Mouse (Mus musculus): ENCODE results near the gene Txk. TPM values are rescaled to one million over a fixed set of nuclear protein-coding genes. Genes with fewer than 3 reads are reported as not detected.

The Txk gene
- polyA plus RNA-seq, 1 experiment, result 0.87 TPM

Other genes starting within 250 kb of the Txk start
- 0.22 and 0.28 TPM in 2 replicates for gene Corin, start 248.3 kb downstream of the Txk start, polyA plus RNA-seq (2012; rRNA removed)
- 9.6 and 12.9 TPM in 2 replicates for gene Nfxl1, start 193.1 kb downstream of the Txk start, polyA plus RNA-seq (2012; rRNA removed)
- gene Zar1, start 171.5 kb downstream of the Txk start, polyA plus RNA-seq (2012; rRNA removed), result not detected in 2 replicates
- gene Gm5868, start 165.2 kb downstream of the Txk start, polyA plus RNA-seq (2012; rRNA removed), result 0.52 and 1.0 TPM in 2 replicates
- not detected in 2 replicates for gene Cnga1, start 108.5 kb downstream of the Txk start, polyA plus RNA-seq (2012; rRNA removed)
- 10.3 and 11.8 TPM in 2 replicates for gene Nipal1, start 105.0 kb downstream of the Txk start, polyA plus RNA-seq (2012; rRNA removed)
- gene Tec, start 115.7 kb upstream of the Txk start, polyA plus RNA-seq (2012; rRNA removed), result 4.9 and 5.0 TPM in 2 replicates
- gene Slain2, start 161.5 kb upstream of the Txk start, polyA plus RNA-seq (2012; rRNA removed), result 23.3 and 32.3 TPM in 2 replicates
- gene Gm10135, start 221.9 kb upstream of the Txk start, polyA plus RNA-seq (2012; rRNA removed), result not detected in 2 replicates

Measured in urinary bladder, adult 2 months (tissue).